In genomic region chr2:180709923-180710272, GRCm38 (mm10) we compare ENCODE assay signal across 8 mouse cellular contexts. TPM values are rescaled to one million over a fixed set of nuclear protein-coding genes. Genes with fewer than 3 reads are reported as not detected.
DNase-seq lines count a peak whose midpoint lies in the region; ATAC-seq and TF ChIP-seq lines count a peak whose summit lies in the region.

TSS of gene Dido1 (minus strand) at chr2:180709999.
TSS of gene Gid8 (plus strand) at chr2:180710117.

- no peak for TF ChIP-seq CTCF in ES-Bruce4 (IDR thresholded peaks at IDR 0.05; ENCODE audit: low read depth, low read length)
- no peak for TF ChIP-seq CTCF in liver, postnatal 0 days (IDR thresholded peaks at IDR 0.05; ENCODE audit: low read depth)

- intact Hi-C loops in heart, postnatal 10 days (cut with DNase I), result loop anchor here (2.0 to 10.0 kb wide), 2 partner anchors 31 to 535 kb away; partner anchors contain the start of gene Adrm1

- H3K27ac ChIP-seq in ES-Bruce4 (ENCODE audit: insufficient read depth, low read length), result peak within 1 kb of the TSS; percentile 99
- peak within 1 kb of the TSS; percentile 82 for H3K27ac ChIP-seq in forebrain, embryonic 13.5 days
- H3K27ac ChIP-seq in liver, postnatal 0 days (ENCODE audit: low read depth), result peak within 1 kb of the TSS; percentile 100
- peak within 1 kb of the TSS; percentile 84 for H3K27ac ChIP-seq in neural tube, embryonic 14.5 days (ENCODE audit: low read depth, low read length)

- no peaks in the 10 kb centered on the region for H3K27me3 ChIP-seq in ES-Bruce4 (ENCODE audit: control insufficient read depth, insufficient read depth, low read length, poor library complexity, severe bottlenecking)
- H3K27me3 ChIP-seq in forebrain, embryonic 13.5 days, result no peaks in the 10 kb centered on the region
- H3K27me3 ChIP-seq in liver, postnatal 0 days (ENCODE audit: insufficient read depth, low read length), result no peaks in the 10 kb centered on the region
- H3K27me3 ChIP-seq in neural tube, embryonic 14.5 days (ENCODE audit: control insufficient read depth, insufficient read depth, low read length), result no peaks in the 10 kb centered on the region

- no peaks in the 10 kb centered on the region for H3K9me3 ChIP-seq in ES-Bruce4 (replicated peaks; ENCODE audit: control insufficient read depth, insufficient read depth, low read length, poor library complexity, severe bottlenecking)
- H3K9me3 ChIP-seq in forebrain, embryonic 13.5 days (replicated peaks), result no peaks in the 10 kb centered on the region
- H3K9me3 ChIP-seq in liver, postnatal 0 days (ENCODE audit: low read length), result no peaks in the 10 kb centered on the region
- no peaks in the 10 kb centered on the region for H3K9me3 ChIP-seq in neural tube, embryonic 14.5 days (ENCODE audit: control insufficient read depth, low read length)

- peak within 1 kb of the TSS; percentile 91 for H3K4me2 ChIP-seq in forebrain, embryonic 13.5 days
- peak within 1 kb of the TSS; percentile 80 for H3K4me2 ChIP-seq in liver, postnatal 0 days (ENCODE audit: low read depth, low read length)
- peak within 1 kb of the TSS; percentile 72 for H3K4me2 ChIP-seq in neural tube, embryonic 14.5 days (ENCODE audit: low read depth, low read length)

- H3K4me1 ChIP-seq in ES-Bruce4 (ENCODE audit: control insufficient read depth, insufficient read depth, low read length), result peaks cover 5% of the 10 kb centered on the region
- peaks cover 32% of the 10 kb centered on the region for H3K4me1 ChIP-seq in forebrain, embryonic 13.5 days
- peaks cover 41% of the 10 kb centered on the region for H3K4me1 ChIP-seq in liver, postnatal 0 days (ENCODE audit: insufficient read depth)
- H3K4me1 ChIP-seq in neural tube, embryonic 14.5 days (ENCODE audit: control insufficient read depth, insufficient read depth, low read length), result peaks cover 16% of the 10 kb centered on the region

- H3K4me3 ChIP-seq in ES-Bruce4 (ENCODE audit: low read depth, low read length), result peak within 1 kb of the TSS; percentile 96
- peak within 1 kb of the TSS; percentile 99 for H3K4me3 ChIP-seq in forebrain, embryonic 13.5 days
- peak within 1 kb of the TSS; percentile 100 for H3K4me3 ChIP-seq in liver, postnatal 0 days (ENCODE audit: low read depth, low read length)
- H3K4me3 ChIP-seq in neural tube, embryonic 14.5 days (ENCODE audit: low read depth, low read length), result peak within 1 kb of the TSS; percentile 87

- peak; percentile 80; the same call in 1 of the 2 replicates for TF ChIP-seq EP300 in ES-Bruce4 (IDR thresholded peaks at IDR 0.05; ENCODE audit: insufficient read depth, low read depth, low read length)
- TF ChIP-seq EP300 in liver, postnatal 0 days (IDR thresholded peaks at IDR 0.05; ENCODE audit: low read depth), result peak; percentile 82

- peak within 1 kb of the TSS; percentile 97 for H3K9ac ChIP-seq in ES-Bruce4 (ENCODE audit: low read depth, poor library complexity, severe bottlenecking)
- H3K9ac ChIP-seq in forebrain, embryonic 13.5 days, result peak within 1 kb of the TSS; percentile 99
- H3K9ac ChIP-seq in liver, postnatal 0 days (replicated peaks), result peak within 1 kb of the TSS; percentile 100
- peak within 1 kb of the TSS; percentile 96 for H3K9ac ChIP-seq in neural tube, embryonic 14.5 days (replicated peaks; ENCODE audit: low read depth, low read length)

- peak; percentile 97 to 98 for DNase-seq in heart, postnatal 10 days
- peak; percentile 94 for DNase-seq in large intestine, adult 2 months (ENCODE audit: low read depth, low spot score)
- peak; percentile 97 for DNase-seq in liver, postnatal 0 days
- peak; percentile 94 for DNase-seq in testis, postnatal 10 days (ENCODE audit: low spot score)

- ATAC-seq in cerebellum, adult (ENCODE audit: insufficient number of reproducible peaks, low FRiP score, low TSS enrichment), result peak; percentile 94
- peak; percentile 97 for ATAC-seq in forebrain, embryonic 13.5 days
- ATAC-seq in liver, postnatal 0 days, result peak; percentile 89
- peak; percentile 96 for ATAC-seq in neural tube, embryonic 14.5 days (ENCODE audit: low read depth)

- H3K36me3 ChIP-seq in ES-Bruce4 (ENCODE audit: control insufficient read depth, insufficient read depth, low read length, poor library complexity, severe bottlenecking), result peaks cover 53% of the 10 kb centered on the region
- peaks cover 22% of the 10 kb centered on the region for H3K36me3 ChIP-seq in forebrain, embryonic 13.5 days (ENCODE audit: poor library complexity, severe bottlenecking)
- peaks cover 22% of the 10 kb centered on the region for H3K36me3 ChIP-seq in liver, postnatal 0 days (replicated peaks; ENCODE audit: insufficient read depth, low read length)
- peaks cover 11% of the 10 kb centered on the region; the same call in 1 of the 2 replicates for H3K36me3 ChIP-seq in neural tube, embryonic 14.5 days (ENCODE audit: control insufficient read depth, insufficient read depth, low read length)

- under 1% methylated on average over 39 of the region's 43 CpGs for WGBS in forebrain, embryonic 13.5 days
- 2% methylated on average over 43 of the region's 43 CpGs for WGBS in large intestine, adult 2 months
- WGBS in liver, postnatal 0 days (ENCODE audit: insufficient replicate concordance), result under 1% methylated on average over 43 of the region's 43 CpGs
- WGBS in neural tube, embryonic 14.5 days, result under 1% methylated on average over 39 of the region's 43 CpGs

- TF ChIP-seq POLR2A in ES-Bruce4 (IDR thresholded peaks at IDR 0.05; ENCODE audit: insufficient read depth, low read length), result peak; percentile 66

RNA-seq across cellular contexts. Expression of gene Dido1, which starts in this region (rescaled TPM):
- polyA plus RNA-seq in ES-Bruce4 (2011; ENCODE audit: insufficient read depth, insufficient read length, low read depth, missing spikeins), result 62.5 and 67.8 TPM in 2 replicates
- 33.4 and 35.7 TPM in 2 replicates for polyA plus RNA-seq in forebrain, embryonic 13.5 days (2015; fragmentation: Nextera tagmentation; extraction: Ambion mirVana)
- total RNA-seq in heart, postnatal 10 days (2021), result 10 to 100 TPM; 40.6 to 42.8 TPM
- 8.3 and 14.7 TPM in 2 replicates for polyA plus RNA-seq in large intestine, adult 2 months (2012; rRNA removed)
- 6.5 and 8.7 TPM in 2 replicates for polyA plus RNA-seq in liver, postnatal 0 days (2015; fragmentation: Nextera tagmentation; extraction: Ambion mirVana)
- polyA plus RNA-seq in neural tube, embryonic 14.5 days (2014; fragmentation: Nextera tagmentation; extraction: Ambion mirVana), result 29.0 and 34.8 TPM in 2 replicates

RNA-seq across cellular contexts. Expression of gene Gid8, which starts in this region (rescaled TPM):
- 78.5 and 81.4 TPM in 2 replicates for polyA plus RNA-seq in ES-Bruce4 (2011; ENCODE audit: insufficient read depth, insufficient read length, low read depth, missing spikeins)
- polyA plus RNA-seq in forebrain, embryonic 13.5 days (2015; fragmentation: Nextera tagmentation; extraction: Ambion mirVana), result 55.3 and 56.3 TPM in 2 replicates
- 10 to 100 TPM; 77.9 to 79.1 TPM for total RNA-seq in heart, postnatal 10 days (2021)
- polyA plus RNA-seq in large intestine, adult 2 months (2012; rRNA removed), result 35.7 and 35.8 TPM in 2 replicates
- 68.2 and 71.3 TPM in 2 replicates for polyA plus RNA-seq in liver, postnatal 0 days (2015; fragmentation: Nextera tagmentation; extraction: Ambion mirVana)
- 53.3 and 56.5 TPM in 2 replicates for polyA plus RNA-seq in neural tube, embryonic 14.5 days (2014; fragmentation: Nextera tagmentation; extraction: Ambion mirVana)

Comparison
In these comparisons a context has a peak if more than half of its experiments do, and no peak if none do; other contexts are left out.
1. Peak in every context shown above with its lines: DNase-seq, ATAC-seq, H3K4me3 ChIP-seq and H3K27ac ChIP-seq.